11 mouse cellular contexts compared by ENCODE assay signal in the genomic region with DNA sequence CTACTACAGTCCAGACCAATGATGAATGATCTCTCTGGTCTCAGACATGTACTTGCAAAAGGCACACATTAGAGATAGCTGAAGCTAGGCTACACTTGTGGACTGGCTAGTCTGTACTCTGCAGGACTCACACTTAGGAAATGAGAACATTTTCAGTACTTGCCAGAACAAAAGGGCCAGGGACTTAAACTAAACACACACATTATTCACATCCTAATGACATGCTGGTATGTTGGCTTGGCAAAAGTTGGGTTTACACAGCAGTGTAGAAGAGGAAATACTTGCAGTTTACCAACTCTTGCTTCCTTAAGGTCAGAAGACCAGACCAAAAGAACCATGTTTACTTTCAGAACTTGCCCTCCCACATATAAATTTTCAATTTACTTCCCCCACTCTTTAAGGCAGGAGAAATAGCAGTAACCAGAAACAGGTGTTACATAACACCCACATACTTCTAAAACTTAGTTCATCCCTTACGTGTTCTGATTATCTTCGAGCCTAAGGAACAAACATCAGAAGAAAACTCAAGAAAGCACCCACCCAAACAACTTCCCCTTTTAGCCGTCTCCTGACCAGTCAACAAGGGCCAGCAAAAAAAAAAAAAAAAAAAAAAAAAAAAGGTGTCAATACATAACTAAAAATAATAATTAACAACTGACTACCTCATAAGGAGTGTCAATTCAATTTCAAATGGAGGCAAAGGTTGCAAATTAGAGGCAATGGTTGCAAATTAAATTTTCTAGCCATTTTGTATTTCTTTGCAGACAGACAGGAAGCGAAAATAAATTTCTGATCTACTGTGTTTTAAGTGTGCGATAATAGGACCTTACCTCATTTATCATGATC. TPM values are rescaled to one million over a fixed set of nuclear protein-coding genes. Genes with fewer than 3 reads are reported as not detected.
A peak's percentile ranks its signal among the peaks of the same experiment; 100 is the strongest.
DNase-seq lines count a peak whose midpoint lies in the region; ATAC-seq and TF ChIP-seq lines count a peak whose summit lies in the region.
"Had no signal": no experiment of that assay in that cellular context is flagged by ENCODE, and none has a peak within 500 bp of the region (broad histone marks: within the 10 kb centered on the region; RNA-seq: fewer than 3 reads in every experiment).

No protein-coding gene starts in this region.

- H3K4me2 ChIP-seq in heart, embryonic 12.5 days, result peak overlapping the region; percentile 65; the same call in 1 of the 2 replicates
- peak overlapping the region; percentile 70 for H3K4me2 ChIP-seq in liver, embryonic 14.5 days (ENCODE audit: low read depth)
- peak overlapping the region; percentile 14; the same call in 1 of the 2 replicates for H3K4me2 ChIP-seq in stomach, postnatal 0 days (replicated peaks; ENCODE audit: low read depth)

- no peak overlapping the region for H3K27ac ChIP-seq in heart, embryonic 12.5 days (ENCODE audit: poor library complexity, severe bottlenecking)
- no peak overlapping the region for H3K27ac ChIP-seq in liver, embryonic 14.5 days
- H3K27ac ChIP-seq in stomach, postnatal 0 days (replicated peaks), result no peak overlapping the region
- H3K27ac ChIP-seq: neural tube, embryonic 12.5 days had no signal

- intact Hi-C loops in heart, postnatal 14 days (cut with DNase I), result loop anchor here (5.0 to 10.0 kb wide), 2 partner anchors 67 to 100 kb away; no protein-coding TSS in a partner anchor

- 77% methylated on average over 5 of the region's 5 CpGs for WGBS in heart, embryonic 12.5 days
- 39% methylated on average over 5 of the region's 5 CpGs for WGBS in liver, embryonic 14.5 days (ENCODE audit: insufficient replicate concordance)
- WGBS in stomach, postnatal 0 days, result 69% methylated on average over 5 of the region's 5 CpGs

- ATAC-seq in heart, embryonic 12.5 days (ENCODE audit: insufficient number of reproducible peaks, low FRiP score), result no peak
- no peak for ATAC-seq in megakaryocyte, adult 5-6 weeks (ENCODE audit: poor library complexity, severe bottlenecking)
- ATAC-seq in liver, embryonic 14.5 days (ENCODE audit: insufficient read depth), result no peak
- peak; percentile 38; the same call in 1 of the 2 replicates for ATAC-seq in stomach, postnatal 0 days (ENCODE audit: low FRiP score, low TSS enrichment)
- ATAC-seq: forebrain, postnatal 0 days; inflammation-experienced regulatory T-cells, adult 6 months had no signal

- TF ChIP-seq CTCF in liver, embryonic 14.5 days (IDR thresholded peaks at IDR 0.05; ENCODE audit: low read depth), result no peak
- TF ChIP-seq CTCF in stomach, postnatal 0 days (IDR thresholded peaks at IDR 0.05; ENCODE audit: low read depth), result no peak

- H3K9ac ChIP-seq in heart, embryonic 12.5 days, result no peak overlapping the region
- no peak overlapping the region for H3K9ac ChIP-seq in liver, embryonic 14.5 days (replicated peaks)
- no peak overlapping the region for H3K9ac ChIP-seq in stomach, postnatal 0 days (ENCODE audit: low read length)

- no peaks in the 10 kb centered on the region for H3K27me3 ChIP-seq in heart, embryonic 12.5 days (replicated peaks)
- H3K27me3 ChIP-seq in megakaryocyte, embryonic 14.5 days (replicated peaks), result no peaks in the 10 kb centered on the region
- H3K27me3 ChIP-seq in liver, embryonic 14.5 days (ENCODE audit: control insufficient read depth, insufficient read depth, low read length), result no peaks in the 10 kb centered on the region
- H3K27me3 ChIP-seq in stomach, postnatal 0 days (ENCODE audit: control insufficient read depth, insufficient read depth, low read length), result no peaks in the 10 kb centered on the region
- H3K27me3 ChIP-seq: neural tube, embryonic 12.5 days had no signal

- H3K4me1 ChIP-seq in heart, embryonic 12.5 days (replicated peaks), result no peaks in the 10 kb centered on the region
- peaks cover 9% of the 10 kb centered on the region; the same call in 1 of the 2 replicates for H3K4me1 ChIP-seq in megakaryocyte, embryonic 14.5 days
- H3K4me1 ChIP-seq in liver, embryonic 14.5 days (replicated peaks; ENCODE audit: control insufficient read depth in 2 of 2, insufficient read depth in 2 of 2, low read length in 1 of 2), result 0 out of 4 replicates have a peak, but pooled peaks cover 0 to 2% of the 10 kb centered on the region in 2 experiments
- no peaks in the 10 kb centered on the region for H3K4me1 ChIP-seq in stomach, postnatal 0 days (replicated peaks; ENCODE audit: control insufficient read depth, insufficient read depth)
- H3K4me1 ChIP-seq: neural tube, embryonic 12.5 days had no signal

- no peaks in the 10 kb centered on the region for H3K36me3 ChIP-seq in heart, embryonic 12.5 days
- peaks cover 14% of the 10 kb centered on the region for H3K36me3 ChIP-seq in megakaryocyte, embryonic 14.5 days (replicated peaks; ENCODE audit: low read length)
- no peaks in the 10 kb centered on the region for H3K36me3 ChIP-seq in liver, embryonic 14.5 days (replicated peaks; ENCODE audit: control insufficient read depth, insufficient read depth, low read depth)
- H3K36me3 ChIP-seq in stomach, postnatal 0 days (ENCODE audit: control insufficient read depth, insufficient read depth, low read length), result no peaks in the 10 kb centered on the region
- H3K36me3 ChIP-seq: neural tube, embryonic 12.5 days had no signal

- H3K4me3 ChIP-seq in heart, embryonic 12.5 days, result no peak overlapping the region
- peak overlapping the region; percentile 95 for H3K4me3 ChIP-seq in megakaryocyte, embryonic 14.5 days (replicated peaks)
- peak overlapping the region in 1 of 2 experiments; percentile 66; a peak in 2 of 4 replicates for H3K4me3 ChIP-seq in liver, embryonic 14.5 days (ENCODE audit: insufficient read depth in 1 of 2, low read depth in 2 of 2, low read length in 2 of 2)
- no peak overlapping the region for H3K4me3 ChIP-seq in stomach, postnatal 0 days (ENCODE audit: low read depth, low read length)

- no peak for DNase-seq in heart, postnatal 14 days
- no peak for DNase-seq in liver, embryonic 14.5 days (ENCODE audit: low read depth in 3 of 3, low spot score in 3 of 3)
- no peak for DNase-seq in stomach, postnatal 0 days (ENCODE audit: low spot score)
- no peak for DNase-seq in layer of hippocampus, adult 11-12 months (ENCODE audit: low spot score)
- DNase-seq in testis, postnatal 14 days (ENCODE audit: low spot score), result no peak
- DNase-seq: forebrain, postnatal 0 days had no signal

- no peak for TF ChIP-seq EP300 in liver, embryonic 14.5 days (IDR thresholded peaks at IDR 0.05; ENCODE audit: low read depth)
- TF ChIP-seq EP300 in stomach, postnatal 0 days (optimal IDR thresholded peaks at IDR 0.05), result no peak

- H3K9me3 ChIP-seq in heart, embryonic 12.5 days (replicated peaks), result no peaks in the 10 kb centered on the region
- H3K9me3 ChIP-seq in megakaryocyte, embryonic 14.5 days, result no peaks in the 10 kb centered on the region
- no peaks in the 10 kb centered on the region for H3K9me3 ChIP-seq in liver, embryonic 14.5 days (ENCODE audit: control insufficient read depth, low read length)
- no peaks in the 10 kb centered on the region for H3K9me3 ChIP-seq in stomach, postnatal 0 days (ENCODE audit: control insufficient read depth, low read length)
- H3K9me3 ChIP-seq: neural tube, embryonic 12.5 days had no signal

RNA-seq across cellular contexts. Expression of a gene that starts 1.7 kb away (rescaled TPM):
- 67.6 and 76.1 TPM in 2 replicates for polyA plus RNA-seq in heart, embryonic 12.5 days (2016; fragmentation: Nextera tagmentation; extraction: Ambion mirVana)
- total RNA-seq in heart, postnatal 14 days (2021), result 10 to 100 TPM; 40.9 to 41.6 TPM
- 4.9 and 49.7 TPM in 2 replicates for polyA plus RNA-seq in megakaryocyte, embryonic 14.5 days (2012; ENCODE audit: insufficient read depth, low replicate concordance)
- total RNA-seq in megakaryocyte, adult 5-6 weeks (2015), result 801 and 834 TPM in 2 replicates
- total RNA-seq in megakaryocyte, adult 5-6 weeks (2017), result 703 and 873 TPM in 2 replicates
- 22.6 and 39.2 TPM in 2 replicates for polyA plus RNA-seq in liver, embryonic 14.5 days (2012; rRNA removed)
- 94.8 and 98.5 TPM in 2 replicates for polyA plus RNA-seq in liver, embryonic 14.5 days (2014; fragmentation: Nextera tagmentation; extraction: Ambion mirVana)
- polyA plus RNA-seq in stomach, postnatal 0 days (2015; fragmentation: Nextera tagmentation; extraction: Ambion mirVana), result 206 and 219 TPM in 2 replicates

RNA-seq across cellular contexts. Expression of a gene that starts 47.7 kb away (rescaled TPM):
- polyA plus RNA-seq in heart, embryonic 12.5 days (2016; fragmentation: Nextera tagmentation; extraction: Ambion mirVana), result 35.2 and 37.9 TPM in 2 replicates
- 10 to 100 TPM; 28.8 to 30.1 TPM for total RNA-seq in heart, postnatal 14 days (2021)
- polyA plus RNA-seq in megakaryocyte, embryonic 14.5 days (2012; ENCODE audit: insufficient read depth, low replicate concordance), result 3.1 and 7.0 TPM in 2 replicates
- 105 and 124 TPM in 2 replicates for total RNA-seq in megakaryocyte, adult 5-6 weeks (2015)
- total RNA-seq in megakaryocyte, adult 5-6 weeks (2017), result 109 and 111 TPM in 2 replicates
- 3.2 and 5.9 TPM in 2 replicates for polyA plus RNA-seq in liver, embryonic 14.5 days (2012; rRNA removed)
- polyA plus RNA-seq in liver, embryonic 14.5 days (2014; fragmentation: Nextera tagmentation; extraction: Ambion mirVana), result 11.4 and 12.9 TPM in 2 replicates
- polyA plus RNA-seq in stomach, postnatal 0 days (2015; fragmentation: Nextera tagmentation; extraction: Ambion mirVana), result 32.8 and 34.3 TPM in 2 replicates

Comparison
In these comparisons a context has a peak if more than half of its experiments do, and no peak if none do; other contexts are left out.
1. H3K4me2 ChIP-seq: peak in every context shown above with its lines; median percentile 70 in liver, embryonic 14.5 days; 65 in heart, embryonic 12.5 days; 14 in stomach, postnatal 0 days.